Mouse (Mus musculus): ENCODE data around the gene Olfr695.

GRCm38 (mm10) chr7:106755297-106755696, 39.1 kb upstream of the Olfr695 start, which contains the start of gene Olfr698:
- TF ChIP-seq TAL1 (IDR thresholded peaks at IDR 0.05; ENCODE audit: low read length) (no peak), GATA1 (IDR thresholded peaks at IDR 0.05; ENCODE audit: low read length) (no peak)
